Comparison of ENCODE assay signal across 19 mouse cellular contexts in the genomic region with DNA sequence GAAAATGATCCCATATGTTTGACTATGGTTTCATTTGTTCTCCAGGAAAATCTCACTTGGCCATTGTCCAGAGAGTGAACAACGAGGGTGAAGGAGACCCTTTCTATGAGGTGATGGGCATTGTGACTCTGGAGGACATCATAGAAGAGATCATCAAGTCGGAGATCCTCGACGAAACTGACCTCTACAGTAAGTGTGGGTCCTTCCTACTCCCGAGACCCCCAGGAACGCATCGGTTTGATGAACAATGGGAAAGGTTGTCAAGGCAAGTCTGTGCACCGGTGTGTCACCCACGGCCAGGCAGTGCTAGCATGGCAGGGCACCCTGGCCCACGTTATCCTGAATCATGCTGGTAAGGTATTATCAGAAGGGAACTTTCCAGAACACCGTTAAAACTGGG. TPM values are rescaled to one million over a fixed set of nuclear protein-coding genes. Genes with fewer than 3 reads are reported as not detected.
"Had no signal": no experiment of that assay in that cellular context is flagged by ENCODE, and none has a peak within 500 bp of the region (broad histone marks: within the 10 kb centered on the region; RNA-seq: fewer than 3 reads in every experiment).

No protein-coding gene starts in this region.

- H3K4me3 ChIP-seq: lung, embryonic 15.5 days; megakaryocyte, embryonic 14.5 days; midbrain, embryonic 12.5 days; midbrain, embryonic 15.5 days; neural tube, embryonic 12.5 days; stomach, embryonic 15.5 days had no signal

- ATAC-seq: lung, postnatal 0 days; midbrain, embryonic 15.5 days had no signal

- H3K36me3 ChIP-seq: lung, embryonic 15.5 days; midbrain, embryonic 12.5 days; midbrain, embryonic 15.5 days; neural tube, embryonic 12.5 days; stomach, embryonic 15.5 days had no signal

- H3K4me1 ChIP-seq: lung, embryonic 15.5 days; megakaryocyte, embryonic 14.5 days; midbrain, embryonic 12.5 days; midbrain, embryonic 15.5 days; neural tube, embryonic 12.5 days; stomach, embryonic 15.5 days had no signal

- DNase-seq: liver, postnatal 0 days; lung, adult 2 months; lung, postnatal 14 days; lung, postnatal 36 days; right cerebral cortex, postnatal 14 days; thymus, adult 2 months; thymus, postnatal 25 days; thymus, postnatal 4 days had no signal

- H3K27ac ChIP-seq: lung, embryonic 15.5 days; macrophage; midbrain, embryonic 12.5 days; midbrain, embryonic 15.5 days; neural tube, embryonic 12.5 days; stomach, embryonic 15.5 days; stomach, postnatal 0 days had no signal

- H3K4me2 ChIP-seq: lung, embryonic 15.5 days; midbrain, embryonic 12.5 days; midbrain, embryonic 15.5 days; neural tube, embryonic 12.5 days; stomach, embryonic 15.5 days had no signal

- H3K9ac ChIP-seq: liver, postnatal 0 days; lung, embryonic 15.5 days; midbrain, embryonic 12.5 days; midbrain, embryonic 15.5 days; neural tube, embryonic 12.5 days; stomach, embryonic 15.5 days had no signal

- H3K9me3 ChIP-seq: lung, embryonic 15.5 days; midbrain, embryonic 12.5 days; midbrain, embryonic 15.5 days; neural tube, embryonic 12.5 days; stomach, embryonic 15.5 days had no signal

- H3K27me3 ChIP-seq: lung, embryonic 15.5 days; midbrain, embryonic 12.5 days; midbrain, embryonic 15.5 days; neural tube, embryonic 12.5 days; stomach, embryonic 15.5 days had no signal

RNA-seq across cellular contexts. Expression of a gene that starts 24.8 kb away (rescaled TPM):
- total RNA-seq: monocyte, adult 5-6 weeks; neutrophil, adult 5-6 weeks had no signal
- polyA plus RNA-seq: macrophage had no signal
